Mouse (Mus musculus) cerebellum, adult 2 months (tissue): Measurements from ENCODE around the gene Lrtm1.

ENCODE experiments used
- CTCF ChIP-seq: fragments of 200-500 bp; IDR thresholded peaks from 2 replicates; pipeline ENCODE4 v1.5.1; 2011; ENCODE audit warnings: low read depth, mild to moderate bottlenecking, control low read depth, low read length, moderate library complexity, borderline replicate concordance; ENCODE audit not compliant: insufficient read depth
- POLR2A ChIP-seq: fragments of 200-500 bp; IDR thresholded peaks from 2 replicates; pipeline ENCODE4 v1.6.1; 2011; ENCODE audit warnings: low read length, control low read depth, borderline replicate concordance; ENCODE audit not compliant: insufficient read depth

GRCm38 (mm10) chr14:29080228-29080627 is 62.2 kb downstream of the Lrtm1 start:
- TF ChIP-seq CTCF, result no peak
- no peak for TF ChIP-seq POLR2A
